In genomic region chr19:17650831-17651502, GRCm38 (mm10) we compare ENCODE assay signal across 9 mouse cellular contexts.
DNase-seq lines count a peak whose midpoint lies in the region; ATAC-seq and TF ChIP-seq lines count a peak whose summit lies in the region.
"Had no signal": no experiment of that assay in that cellular context is flagged by ENCODE, and none has a peak within 500 bp of the region (broad histone marks: within the 10 kb centered on the region; RNA-seq: fewer than 3 reads in every experiment).

No protein-coding gene starts in this region.

- H3K27me3 ChIP-seq in hindbrain, embryonic 12.5 days: no peaks in the 10 kb centered on the region
- no peaks in the 10 kb centered on the region for H3K27me3 ChIP-seq in limb, embryonic 11.5 days (ENCODE audit: control insufficient read depth, insufficient read depth, low read length)

- H3K4me2 ChIP-seq in hindbrain, embryonic 12.5 days (replicated peaks): no peak overlapping the region
- 0 out of 2 replicates have a peak overlapping the region, but pooled peaks have one; percentile 3 for H3K4me2 ChIP-seq in limb, embryonic 11.5 days (ENCODE audit: low read depth, severe bottlenecking)

- H3K9me3 ChIP-seq in hindbrain, embryonic 12.5 days (replicated peaks): no peaks in the 10 kb centered on the region
- H3K9me3 ChIP-seq in limb, embryonic 11.5 days (ENCODE audit: control insufficient read depth, low read length): no peaks in the 10 kb centered on the region

- DNase-seq in adrenal gland, postnatal 10 days: peak; percentile 18
- DNase-seq in adrenal gland, postnatal 25 days: peak; percentile 7
- peak; percentile 83 for DNase-seq in limb, embryonic 11.5 days (ENCODE audit: low spot score)
- no peak for DNase-seq in left cerebral cortex, adult 2 months (ENCODE audit: extremely low spot score in 1 of 2, low spot score in 2 of 2)
- DNase-seq in heart, postnatal 36 days: no peak
- DNase-seq: cerebellum, adult 11-12 months; gastrocnemius, adult 2 months had no signal

- peak; percentile 85 for ATAC-seq in hindbrain, embryonic 12.5 days (ENCODE audit: low FRiP score)
- peak; percentile 91 for ATAC-seq in limb, embryonic 11.5 days (ENCODE audit: insufficient number of reproducible peaks, low FRiP score, low TSS enrichment, low read depth)
- ATAC-seq in megakaryocyte progenitor cell, adult 5-6 weeks (replicated peaks; ENCODE audit: poor library complexity): no peak

- no peak overlapping the region for H3K4me3 ChIP-seq in hindbrain, embryonic 12.5 days
- no peak overlapping the region for H3K4me3 ChIP-seq in limb, embryonic 11.5 days (ENCODE audit: low read depth, low read length)
- H3K4me3 ChIP-seq in left cerebral cortex, adult 2 months: no peak overlapping the region
- H3K4me3 ChIP-seq: gastrocnemius, adult 2 months had no signal

- no peak overlapping the region for H3K9ac ChIP-seq in hindbrain, embryonic 12.5 days
- no peak overlapping the region for H3K9ac ChIP-seq in limb, embryonic 11.5 days (ENCODE audit: low read length)

- H3K4me1 ChIP-seq in hindbrain, embryonic 12.5 days: peaks cover 7% of the 10 kb centered on the region
- H3K4me1 ChIP-seq in limb, embryonic 11.5 days (ENCODE audit: control insufficient read depth, insufficient read depth, low read length): peaks cover 23% of the 10 kb centered on the region

- intact Hi-C loops in left cerebral cortex, adult 2 months (cut with DNase I): no loop called here
- intact Hi-C loops in heart, postnatal 36 days (cut with DNase I): no loop called here

- H3K36me3 ChIP-seq in hindbrain, embryonic 12.5 days: no peaks in the 10 kb centered on the region
- H3K36me3 ChIP-seq in limb, embryonic 11.5 days (ENCODE audit: control insufficient read depth, insufficient read depth, low read length): no peaks in the 10 kb centered on the region

- no peak for TF ChIP-seq CTCF in left cerebral cortex, adult 2 months (IDR thresholded peaks at IDR 0.05)

- H3K27ac ChIP-seq in hindbrain, embryonic 12.5 days: no peak overlapping the region
- H3K27ac ChIP-seq in limb, embryonic 11.5 days (replicated peaks; ENCODE audit: low read depth, low read length): no peak overlapping the region
- H3K27ac ChIP-seq in left cerebral cortex, adult 2 months: no peak overlapping the region
- H3K27ac ChIP-seq: gastrocnemius, adult 2 months had no signal

- 28% methylated on average over 5 of the region's 5 CpGs for WGBS in hindbrain, embryonic 12.5 days
- WGBS in limb, embryonic 11.5 days: 9% methylated on average over 5 of the region's 5 CpGs

Comparison
In these comparisons a context has a peak if more than half of its experiments do, and no peak if none do; other contexts are left out.
1. DNase-seq: peak in adrenal gland, postnatal 10 days (single experiment), adrenal gland, postnatal 25 days (single experiment) and limb, embryonic 11.5 days (single experiment); none in left cerebral cortex, adult 2 months (0 of 2) and heart, postnatal 36 days (0 of 2).